Mouse (Mus musculus) frontal cortex, postnatal 10 days (tissue): ENCODE data around the gene Mettl8.

Experiments
- DNase-seq, 2 experiments: peaks; one replicate each; pipeline ENCODE4 v3.0.0; 2022; ENCODE audit warnings: low spot score in 2 of 2, mixed read lengths in 1 of 2

Mettl8 gene

GRCm38 (mm10) chr2:71033987-71034386 is 21.4 kb downstream of the Mettl8 start:
- DNase-seq: no peak

DNA sequence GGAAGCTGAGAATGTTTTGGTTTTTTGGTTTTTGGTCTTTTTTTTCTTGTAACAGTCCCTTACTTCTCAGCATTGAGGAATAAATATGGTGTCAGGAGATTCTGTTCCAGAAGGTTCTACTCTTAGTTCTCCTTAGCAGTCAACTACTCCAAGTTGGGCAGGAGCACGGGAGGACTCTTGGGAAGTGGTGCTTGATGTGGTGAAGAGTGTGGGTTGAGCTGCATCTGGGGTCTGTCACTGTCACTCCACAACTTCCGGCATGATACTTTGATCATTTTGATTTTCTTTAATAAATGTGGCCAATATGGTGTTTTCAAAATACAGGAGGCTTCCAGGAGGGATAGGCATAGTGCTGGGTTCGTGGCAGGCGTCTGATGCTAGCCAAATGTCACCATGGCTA is 22.4 kb downstream of the Mettl8 start:
- no peak for DNase-seq

- no peak for DNase-seq
These were observed 23.2 kb downstream of the Mettl8 start for GRCm38 (mm10) chr2:71031973-71032794.

DNA sequence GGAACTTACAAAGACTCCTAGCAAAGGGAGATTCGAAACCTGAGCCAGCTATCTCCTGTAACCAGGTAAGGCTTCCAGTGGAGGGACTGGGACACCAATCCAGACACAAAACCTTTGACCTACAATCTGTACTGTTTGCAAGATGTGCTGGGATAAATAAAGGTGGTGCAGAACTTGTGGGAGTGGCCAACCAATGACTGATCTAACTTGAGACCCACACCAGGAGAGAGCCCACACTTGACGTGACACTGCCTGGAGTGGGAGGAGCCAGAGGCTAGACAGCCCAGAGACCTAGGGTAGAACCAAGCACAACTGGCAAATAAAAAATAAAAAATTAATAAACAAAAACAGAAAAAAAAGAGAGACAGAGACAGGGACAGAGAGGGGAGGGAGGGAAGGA is 24.7 kb downstream of the Mettl8 start:
- DNase-seq: no peak

GRCm38 (mm10) chr2:71027631-71028030 is 27.8 kb downstream of the Mettl8 start:
- no peak for DNase-seq

- DNase-seq: no peak
These were observed 28.6 kb downstream of the Mettl8 start for GRCm38 (mm10) chr2:71026787-71027186.

DNA sequence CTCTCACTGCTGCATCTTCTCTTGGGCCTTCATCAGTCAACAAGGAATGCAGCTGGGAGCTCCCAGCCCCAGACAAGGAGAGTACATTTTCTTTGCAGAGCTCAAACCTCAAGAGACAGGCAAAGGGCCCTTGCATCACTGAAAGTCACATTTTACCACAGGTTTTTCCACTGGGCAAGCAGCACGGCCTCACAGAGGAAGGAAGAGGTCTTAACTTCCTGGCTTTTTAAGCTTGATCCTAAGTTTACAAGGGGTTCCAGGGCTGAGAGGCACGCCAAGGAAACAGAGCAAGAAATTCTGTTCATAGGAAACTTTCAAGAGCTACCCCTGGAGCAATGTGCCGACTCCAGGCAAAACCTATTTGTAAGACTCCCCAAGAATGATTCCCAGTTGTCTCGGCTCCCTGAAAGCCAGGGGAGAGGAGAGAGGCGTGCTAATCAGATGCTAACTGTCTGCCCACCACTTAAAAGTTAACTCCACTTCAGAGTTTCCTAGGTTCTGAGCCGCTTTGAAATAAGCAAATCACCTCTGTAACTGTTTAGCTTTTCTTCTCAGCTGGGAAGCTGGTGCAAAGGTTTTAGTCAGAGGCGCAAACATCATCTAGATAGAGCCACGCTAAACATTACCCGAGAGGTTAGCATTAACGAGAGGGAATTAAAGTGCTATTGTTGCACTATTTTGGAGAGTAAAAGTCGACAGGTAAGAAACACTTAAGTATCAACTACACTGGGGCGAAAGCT is 29.6 kb downstream of the Mettl8 start:
- DNase-seq: no peak

DNA sequence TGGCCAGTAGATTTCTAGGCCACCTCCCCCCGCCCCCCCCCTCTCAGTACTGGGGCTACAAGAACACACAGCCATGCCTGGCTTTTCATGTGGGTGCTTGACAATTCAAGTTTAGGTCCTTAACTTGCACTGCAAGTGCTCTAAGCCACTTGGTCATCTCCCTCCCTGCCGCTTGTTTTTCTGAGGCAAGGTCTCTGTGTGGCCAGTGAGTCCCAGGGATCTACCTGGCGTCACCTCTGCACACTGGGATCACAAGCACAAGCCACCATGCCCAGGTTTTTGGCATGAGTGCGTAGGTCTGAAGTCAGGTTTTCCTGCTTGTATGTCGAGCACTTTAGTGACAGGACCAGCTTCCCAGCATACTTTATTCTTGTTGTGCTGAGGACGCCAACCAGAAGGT is 31.4 kb downstream of the Mettl8 start:
- DNase-seq: no peak

- no peak for DNase-seq
These were observed 32.4 kb downstream of the Mettl8 start for GRCm38 (mm10) chr2:71022991-71023390.

- peak; percentile 36 to 41 for DNase-seq
These were observed 34.7 kb downstream of the Mettl8 start for GRCm38 (mm10) chr2:71020674-71021073.

- DNase-seq: no peak
These were observed 35.5 kb downstream of the Mettl8 start for GRCm38 (mm10) chr2:71019704-71020375.

- no peak for DNase-seq
These were observed 36.1 kb downstream of the Mettl8 start for GRCm38 (mm10) chr2:71019277-71019676.

- DNase-seq: no peak
These were observed 41.9 kb downstream of the Mettl8 start for GRCm38 (mm10) chr2:71013521-71013920.

DNA sequence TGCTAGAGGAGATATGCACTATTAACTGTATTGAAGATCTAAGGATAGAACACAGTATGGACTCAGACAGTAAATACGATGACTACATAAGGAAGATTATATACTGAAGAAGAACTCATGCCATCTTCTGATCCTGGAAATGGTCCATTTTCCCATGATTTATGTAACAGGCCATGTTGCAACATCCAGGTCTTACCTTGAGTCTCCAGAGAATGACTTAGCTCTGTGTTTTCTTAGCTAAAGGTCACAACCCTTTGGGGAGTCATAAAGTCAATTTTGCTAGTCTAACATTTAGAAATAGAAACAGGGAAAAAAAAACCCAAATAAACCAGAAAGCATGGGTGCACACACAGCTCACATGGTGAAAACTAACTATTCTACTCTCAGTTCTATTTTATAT is 43.6 kb downstream of the Mettl8 start:
- DNase-seq: no peak

DNA sequence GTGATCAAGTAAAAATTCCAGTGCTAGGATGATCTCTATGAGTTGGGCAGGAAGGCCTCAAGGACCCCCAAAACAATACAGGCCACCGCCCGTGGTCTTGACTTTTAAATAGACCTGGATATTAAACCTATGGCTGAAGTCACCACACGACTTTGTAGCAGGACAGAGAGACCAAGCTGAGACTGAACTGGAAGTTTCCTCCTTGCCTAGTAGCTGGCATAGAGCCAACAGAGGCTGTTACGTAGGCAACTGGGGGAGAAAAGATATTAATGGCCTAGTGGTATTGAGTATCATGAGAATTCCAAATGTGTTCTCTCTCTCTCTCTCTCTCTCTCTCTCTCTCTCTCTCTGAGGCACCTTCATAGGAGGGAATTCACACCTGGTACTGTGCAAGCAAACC is 51.0 kb downstream of the Mettl8 start:
- no peak for DNase-seq

DNA sequence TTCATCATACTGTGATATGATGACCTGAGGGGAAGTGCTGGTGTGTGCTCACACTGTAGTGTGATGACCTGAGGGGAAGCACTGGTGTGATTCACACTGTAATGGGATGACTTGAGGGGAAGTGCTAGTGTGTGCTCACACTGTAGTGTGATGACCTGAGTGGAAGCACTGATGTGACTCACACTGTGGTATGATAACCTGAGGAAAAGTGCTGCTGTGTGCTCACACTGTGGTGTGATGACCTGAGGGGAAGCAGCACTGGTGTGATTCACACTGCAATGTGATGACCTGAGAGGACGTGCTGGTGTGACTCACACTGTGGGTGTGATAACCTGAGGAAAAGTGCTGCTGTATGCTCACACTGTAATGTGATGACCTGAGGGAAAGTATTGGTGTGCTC is 52.9 kb downstream of the Mettl8 start:
- no peak for DNase-seq

DNA sequence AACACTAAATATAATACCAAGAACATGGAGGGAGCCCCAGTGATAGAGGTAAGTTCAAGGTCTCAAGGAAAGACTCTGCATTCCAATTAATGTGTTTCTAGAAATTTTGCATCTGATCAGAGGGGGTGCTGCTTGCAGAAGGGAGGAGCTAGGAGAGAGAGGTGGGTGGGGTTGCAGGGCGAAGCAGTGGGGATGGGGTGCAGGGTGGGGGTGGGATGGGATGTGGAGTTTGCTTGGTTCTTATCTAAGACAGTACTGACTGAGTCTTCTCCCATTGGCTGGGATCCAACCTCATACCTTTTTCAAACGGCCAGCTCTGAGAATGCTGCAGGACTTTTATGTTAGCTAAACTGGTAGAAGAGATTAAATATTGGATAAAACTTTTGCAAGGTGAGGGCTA is 56.6 kb downstream of the Mettl8 start:
- no peak for DNase-seq

- DNase-seq: no peak
These were observed 58.9 kb downstream of the Mettl8 start for GRCm38 (mm10) chr2:70996438-70996837.

DNA sequence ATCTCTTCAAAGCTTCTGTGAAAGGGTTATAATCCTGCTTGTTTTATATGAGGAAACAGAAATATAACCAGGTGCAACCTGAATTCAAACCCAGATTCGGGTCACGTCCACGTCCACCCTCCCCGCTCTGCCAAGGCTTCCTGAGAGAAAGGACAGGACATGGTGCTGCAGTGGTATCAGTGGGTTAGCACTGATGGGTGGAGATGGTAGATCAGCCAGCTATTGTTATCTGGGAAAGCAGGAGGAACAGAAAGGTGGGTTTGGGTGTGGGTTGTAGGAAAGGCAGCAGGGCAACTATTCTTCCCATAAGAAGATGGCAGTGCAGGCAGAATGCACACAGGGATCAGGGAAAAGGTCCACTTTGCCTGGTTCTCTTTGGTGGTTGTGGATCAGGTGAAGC is 59.5 kb downstream of the Mettl8 start:
- no peak for DNase-seq

DNA sequence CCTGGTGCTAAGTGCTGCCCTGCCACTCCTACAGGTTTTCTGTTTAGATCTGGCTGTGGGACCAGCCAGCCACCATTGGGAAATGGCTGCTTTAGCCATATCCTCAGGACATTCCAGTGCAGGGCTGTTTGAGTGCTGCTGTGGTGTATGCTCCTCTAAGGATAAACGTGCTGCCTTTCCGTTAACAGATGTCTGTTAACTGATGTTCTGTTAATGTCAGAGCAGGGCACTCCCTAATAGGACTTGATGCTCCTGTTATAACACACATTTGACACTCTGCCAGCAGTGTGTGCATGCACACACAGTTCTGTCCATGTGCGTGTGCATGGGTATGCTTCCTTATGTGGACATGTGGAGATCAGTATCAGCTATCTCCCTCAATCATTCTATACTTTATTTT is 61.6 kb downstream of the Mettl8 start:
- DNase-seq: no peak

DNA sequence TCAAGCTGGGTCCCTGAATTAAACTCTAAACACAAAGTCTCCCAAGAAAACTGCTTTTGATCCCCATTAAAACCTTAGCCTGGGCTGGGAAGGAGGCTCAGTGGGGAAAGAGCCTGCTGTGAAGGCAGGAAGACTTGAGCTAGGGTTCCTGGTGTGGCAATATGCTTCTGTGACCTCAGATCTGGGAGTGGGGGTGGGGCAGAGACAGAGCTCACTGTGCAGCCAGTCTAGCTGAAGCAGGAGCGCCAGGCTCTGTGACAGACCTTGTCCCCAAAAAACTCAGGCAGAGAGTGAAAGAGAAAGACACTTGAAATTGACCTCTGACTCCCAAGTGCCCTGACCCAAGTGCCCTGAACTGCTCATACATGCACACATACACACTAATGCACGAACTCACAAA is 62.7 kb downstream of the Mettl8 start:
- DNase-seq: no peak

GRCm38 (mm10) chr2:70990196-70990595 is 65.2 kb downstream of the Mettl8 start:
- no peak for DNase-seq
